Mouse (Mus musculus) erythroblast, embryonic 14.5 days (primary cell): ENCODE results near the gene Pappa.

Source experiments
- GATA1 ChIP-seq: IDR thresholded peaks from 2 replicates; pipeline ENCODE4 v1.6.1; 2012; ENCODE audit warnings: low read length, inconsistent platforms, mixed read lengths
- TAL1 ChIP-seq: IDR thresholded peaks from 3 replicates; pipeline ENCODE4 v1.6.1; 2012; ENCODE audit warnings: low read length, inconsistent platforms, mixed read lengths

DNA sequence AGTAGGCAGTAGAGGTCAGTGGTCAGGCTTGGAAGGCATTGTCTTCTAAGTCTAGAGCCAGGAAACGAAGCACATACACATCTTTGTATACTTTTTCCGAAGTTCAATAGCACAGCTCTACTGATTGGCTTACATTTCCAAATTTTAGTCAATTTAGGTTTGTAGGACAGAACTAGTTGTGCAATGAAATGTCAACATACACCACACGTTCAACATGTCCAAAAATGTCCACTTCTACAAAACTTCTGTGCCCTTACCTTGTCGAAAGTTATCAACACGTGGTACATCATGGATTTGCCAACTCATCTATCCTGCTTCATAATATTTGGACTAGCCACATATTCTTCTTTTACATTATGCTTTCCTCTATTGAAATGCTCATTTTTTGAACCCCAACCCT lies 10.4 kb downstream of the Pappa start:
- TF ChIP-seq GATA1 (no peak), TAL1 (no peak)
